Mouse (Mus musculus): Measurements from ENCODE around the gene Smoc1. TPM values are rescaled to one million over a fixed set of nuclear protein-coding genes. Genes with fewer than 3 reads are reported as not detected.

Smoc1 gene
- polyA plus RNA-seq, 1 experiment from 2014 or later, result 10.7 TPM

DNA sequence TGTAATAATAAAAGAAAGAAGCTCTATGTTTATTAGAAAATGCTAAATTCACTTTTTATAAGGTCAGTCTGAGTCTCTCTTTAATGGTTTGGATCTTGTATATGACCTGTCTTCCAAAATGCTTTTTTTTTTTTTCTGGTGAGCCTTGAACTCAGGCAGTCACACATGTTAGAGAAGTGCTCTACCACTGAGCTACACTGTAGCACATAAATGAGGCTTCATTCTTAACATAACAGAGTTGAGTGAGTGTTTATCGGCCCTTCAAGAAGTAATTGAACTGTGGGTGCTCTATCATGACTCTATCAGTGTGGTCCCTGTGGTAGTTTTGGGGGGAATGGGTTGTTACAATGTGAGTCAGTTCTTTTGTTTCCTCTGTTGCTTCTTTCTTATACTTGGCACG lies 167.4 kb downstream of the Smoc1 start:
- no peak for ATAC-seq (ENCODE audit: low read depth)
- Histone ChIP-seq H3K36me3 (ENCODE audit: control insufficient read depth, insufficient read depth, low read length) (no peaks in the 10 kb centered on the region), H3K27me3 (replicated peaks; ENCODE audit: control insufficient read depth, insufficient read depth, low read length) (no peaks in the 10 kb centered on the region), H3K27ac (replicated peaks; ENCODE audit: low read depth, low read length) (no peak overlapping the region), H3K9ac (ENCODE audit: low read depth, low read length) (no peak overlapping the region), H3K9me3 (ENCODE audit: control insufficient read depth, low read length) (no peaks in the 10 kb centered on the region), H3K4me2 (ENCODE audit: low read depth, low read length) (no peak overlapping the region), H3K4me1 (ENCODE audit: control insufficient read depth, insufficient read depth, low read length) (no peaks in the 10 kb centered on the region), H3K4me3 (ENCODE audit: low read depth, low read length) (no peak overlapping the region)
- DNase-seq (ENCODE audit: low spot score), result no peak
- 78% methylated on average over 2 of the region's 2 CpGs for WGBS

DNA sequence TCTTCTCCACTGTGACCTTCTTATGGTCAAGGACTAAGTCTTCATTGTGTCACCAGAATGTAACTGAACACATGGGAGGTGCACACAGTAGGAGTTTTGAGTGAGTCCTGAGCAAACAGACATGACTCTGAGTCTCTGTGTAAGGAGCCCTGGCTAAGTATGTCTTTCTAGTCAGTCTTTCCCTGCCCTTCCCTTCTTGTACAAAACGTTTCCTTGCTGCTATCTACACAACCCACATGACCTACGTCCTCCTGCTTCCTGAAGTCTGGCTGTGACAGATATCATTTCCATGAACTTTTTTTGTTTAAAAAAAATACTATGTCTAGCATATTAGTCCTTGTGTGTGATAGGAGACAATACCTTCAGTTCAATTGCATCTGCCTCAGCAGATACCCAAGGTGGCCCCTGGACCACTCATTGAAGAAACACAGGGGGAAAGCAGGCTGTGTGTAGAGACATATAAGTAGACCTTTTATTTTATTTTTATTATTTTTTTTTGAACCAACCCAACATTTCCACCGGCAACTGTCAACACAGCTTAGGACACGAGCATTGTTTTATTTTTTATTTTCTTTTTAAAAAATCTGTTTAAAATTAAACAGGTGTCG lies 171.0 kb downstream of the Smoc1 start:
- no peak for ATAC-seq (ENCODE audit: low read depth)
- no peaks in the 10 kb centered on the region for H3K36me3 ChIP-seq (ENCODE audit: control insufficient read depth, insufficient read depth, low read length)
- no peak overlapping the region for H3K4me3 ChIP-seq (ENCODE audit: low read depth, low read length)
- no peaks in the 10 kb centered on the region for H3K9me3 ChIP-seq (ENCODE audit: control insufficient read depth, low read length)
- no peak overlapping the region for H3K27ac ChIP-seq (replicated peaks; ENCODE audit: low read depth, low read length)
- no peak overlapping the region for H3K9ac ChIP-seq (ENCODE audit: low read depth, low read length)
- no peak overlapping the region for H3K4me2 ChIP-seq (ENCODE audit: low read depth, low read length)
- no peak for DNase-seq (ENCODE audit: low spot score)
- H3K4me1 ChIP-seq (ENCODE audit: control insufficient read depth, insufficient read depth, low read length), result no peaks in the 10 kb centered on the region
- H3K27me3 ChIP-seq (replicated peaks; ENCODE audit: control insufficient read depth, insufficient read depth, low read length), result no peaks in the 10 kb centered on the region
- WGBS, result 58% methylated on average over 5 of the region's 5 CpGs

DNA sequence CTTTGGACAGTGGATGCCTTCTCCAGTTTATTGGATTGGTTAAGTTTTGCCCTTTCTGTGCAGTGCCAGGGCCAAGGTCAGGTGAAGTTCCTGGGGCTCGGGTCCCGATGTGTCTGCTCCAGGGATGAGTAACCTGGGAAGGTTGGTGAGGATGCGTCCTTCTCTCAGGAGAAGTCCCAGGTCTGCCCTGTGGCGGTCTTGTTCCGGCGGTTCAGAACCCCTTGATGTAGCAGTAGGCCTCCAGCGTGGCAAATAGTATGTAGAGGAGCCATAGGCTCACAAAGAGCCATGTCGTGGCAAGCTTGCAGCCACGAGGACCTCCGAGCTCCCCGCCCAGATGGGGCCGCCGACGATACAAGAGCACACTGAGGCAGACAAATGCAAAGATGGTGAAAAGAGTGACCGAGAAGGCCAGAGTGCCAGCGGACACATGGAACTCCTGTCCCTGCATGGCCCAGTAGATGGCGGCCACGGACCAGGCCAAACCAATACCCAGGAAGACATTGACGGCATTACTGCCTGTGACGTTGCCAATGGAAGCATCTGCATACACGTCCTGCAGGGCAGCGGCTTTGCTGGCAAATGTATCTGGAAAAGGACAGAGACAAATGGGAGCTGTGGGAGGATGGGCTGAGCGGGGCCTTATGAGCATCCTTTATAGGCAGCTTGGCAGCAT lies 172.8 kb downstream of the Smoc1 start:
- no peak overlapping the region for H3K4me3 ChIP-seq (ENCODE audit: low read depth, low read length)

DNA sequence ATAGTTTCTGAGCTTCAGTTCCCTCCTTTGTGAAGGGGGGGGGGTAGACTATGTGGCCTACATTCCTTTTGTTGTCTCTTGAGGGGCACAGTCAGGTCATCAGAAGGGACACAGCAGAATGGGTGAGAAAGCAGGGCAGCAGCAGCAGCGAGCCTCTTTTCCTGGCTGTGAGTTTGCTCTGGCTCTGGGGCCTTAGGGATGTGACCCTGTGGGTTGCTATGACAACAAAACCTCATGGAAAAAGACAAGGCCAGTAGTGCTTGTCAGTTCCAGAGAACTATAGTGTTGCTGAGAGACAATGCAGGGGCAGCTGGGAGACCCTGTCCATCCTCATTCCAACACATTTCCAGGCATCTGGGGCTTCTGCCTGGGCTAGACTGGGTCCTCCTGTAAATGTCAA lies 176.6 kb downstream of the Smoc1 start:
- no peaks in the 10 kb centered on the region for H3K9me3 ChIP-seq (ENCODE audit: control insufficient read depth, low read length)
- H3K27ac ChIP-seq (replicated peaks; ENCODE audit: low read depth, low read length), result no peak overlapping the region
- ATAC-seq (ENCODE audit: low read depth), result no peak
- no peak for DNase-seq (ENCODE audit: low spot score)
- 38% methylated on average over 1 of the region's 1 CpGs for WGBS
- H3K27me3 ChIP-seq (replicated peaks; ENCODE audit: control insufficient read depth, insufficient read depth, low read length), result no peaks in the 10 kb centered on the region
- no peak overlapping the region for H3K4me2 ChIP-seq (ENCODE audit: low read depth, low read length)
- no peak overlapping the region for H3K4me3 ChIP-seq (ENCODE audit: low read depth, low read length)
- H3K36me3 ChIP-seq (ENCODE audit: control insufficient read depth, insufficient read depth, low read length), result no peaks in the 10 kb centered on the region
- H3K4me1 ChIP-seq (ENCODE audit: control insufficient read depth, insufficient read depth, low read length), result no peaks in the 10 kb centered on the region
- no peak overlapping the region for H3K9ac ChIP-seq (ENCODE audit: low read depth, low read length)

More for the DNA sequence above, 172.8 kb downstream of the Smoc1 start:
- Histone ChIP-seq H3K36me3 (ENCODE audit: control insufficient read depth, insufficient read depth, low read length) (no peaks in the 10 kb centered on the region), H3K4me1 (ENCODE audit: control insufficient read depth, insufficient read depth, low read length) (no peaks in the 10 kb centered on the region), H3K9ac (ENCODE audit: low read depth, low read length) (no peak overlapping the region), H3K4me2 (ENCODE audit: low read depth, low read length) (no peak overlapping the region), H3K9me3 (ENCODE audit: control insufficient read depth, low read length) (no peaks in the 10 kb centered on the region), H3K27ac (replicated peaks; ENCODE audit: low read depth, low read length) (no peak overlapping the region), H3K27me3 (replicated peaks; ENCODE audit: control insufficient read depth, insufficient read depth, low read length) (no peaks in the 10 kb centered on the region)
- 28% methylated on average over 23 of the region's 23 CpGs for WGBS
- DNase-seq (ENCODE audit: low spot score) (peak; percentile 72), ATAC-seq (ENCODE audit: low read depth) (0 out of 2 replicates have a peak, but pooled peaks have one; percentile 68)

DNA sequence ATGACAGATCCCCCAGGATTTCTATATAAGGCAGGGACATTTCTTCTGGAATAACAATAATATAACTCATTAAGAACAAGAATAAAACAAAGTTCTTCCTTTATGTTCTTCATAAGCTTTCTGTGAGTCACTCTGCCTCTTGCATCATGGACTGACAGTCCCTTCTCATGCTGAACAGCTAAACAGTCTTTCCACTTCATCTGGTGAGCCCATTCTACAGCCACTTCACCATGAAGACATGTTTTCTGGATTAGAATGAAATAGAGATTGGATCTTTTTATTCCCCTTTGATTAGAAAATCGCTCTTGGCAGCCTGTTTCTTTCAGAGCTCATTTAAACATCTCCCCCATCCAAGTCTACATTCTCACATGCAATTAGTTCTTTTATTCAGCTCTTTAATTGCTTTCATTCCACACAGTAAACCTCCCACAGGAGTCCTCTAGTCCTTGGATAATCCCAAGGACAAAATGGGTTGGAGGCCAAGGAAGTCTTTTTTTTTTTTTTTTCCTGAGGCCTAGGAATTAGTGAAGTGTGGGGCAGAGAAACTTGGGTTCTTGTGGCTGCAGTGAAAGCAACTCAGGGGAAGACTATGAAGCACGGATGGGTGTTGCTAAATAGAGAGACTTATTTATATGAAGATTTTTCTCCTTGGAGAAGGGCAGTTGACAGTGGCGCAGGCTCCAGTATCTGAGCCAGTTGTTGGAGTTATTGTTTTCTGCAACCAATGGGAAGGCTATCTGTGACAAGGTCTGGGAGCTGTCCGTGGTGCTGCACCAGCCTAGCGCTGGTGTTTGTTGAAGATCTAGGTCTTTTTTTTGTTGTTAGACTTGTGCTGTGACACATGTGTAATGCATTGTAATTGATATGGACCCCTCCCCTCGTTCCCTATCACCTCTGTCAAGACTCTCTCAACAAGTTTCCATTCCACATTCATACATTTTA lies 179.3 kb downstream of the Smoc1 start:
- no peaks in the 10 kb centered on the region for H3K9me3 ChIP-seq (ENCODE audit: control insufficient read depth, low read length)
- no peak overlapping the region for H3K4me3 ChIP-seq (ENCODE audit: low read depth, low read length)
- H3K27ac ChIP-seq (replicated peaks; ENCODE audit: low read depth, low read length), result no peak overlapping the region
- no peaks in the 10 kb centered on the region for H3K27me3 ChIP-seq (replicated peaks; ENCODE audit: control insufficient read depth, insufficient read depth, low read length)
- no peaks in the 10 kb centered on the region for H3K36me3 ChIP-seq (ENCODE audit: control insufficient read depth, insufficient read depth, low read length)
- ATAC-seq (ENCODE audit: low read depth), result no peak
- no peak overlapping the region for H3K9ac ChIP-seq (ENCODE audit: low read depth, low read length)
- peak; percentile 85 for DNase-seq (ENCODE audit: low spot score)
- WGBS, result 24% methylated on average over 6 of the region's 6 CpGs
- no peaks in the 10 kb centered on the region for H3K4me1 ChIP-seq (ENCODE audit: control insufficient read depth, insufficient read depth, low read length)
- no peak overlapping the region for H3K4me2 ChIP-seq (ENCODE audit: low read depth, low read length)

DNA sequence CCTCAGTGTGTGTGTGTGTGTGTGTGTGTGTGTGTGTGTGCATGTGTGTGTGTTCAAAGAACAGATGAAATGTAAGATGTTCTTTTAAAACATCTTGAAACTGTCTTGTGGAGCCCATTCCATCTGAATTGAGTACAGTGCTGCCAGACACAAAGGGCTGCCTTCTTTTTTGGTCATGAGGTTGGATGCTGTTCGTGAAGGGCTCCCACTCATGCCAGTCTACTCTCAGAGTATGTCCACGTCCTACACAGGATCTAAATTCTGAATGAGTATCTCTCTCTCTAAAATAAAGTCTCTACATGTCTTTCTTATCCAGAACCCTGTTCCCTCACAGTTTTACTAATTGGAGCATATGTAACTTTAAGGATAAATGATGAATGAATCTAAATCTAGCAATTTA lies 182.0 kb downstream of the Smoc1 start:
- H3K9me3 ChIP-seq (ENCODE audit: control insufficient read depth, low read length), result no peaks in the 10 kb centered on the region
- ATAC-seq (ENCODE audit: low read depth) (no peak), DNase-seq (ENCODE audit: low spot score) (no peak)
- WGBS, result 60% methylated on average over 2 of the region's 2 CpGs
- H3K9ac ChIP-seq (ENCODE audit: low read depth, low read length), result no peak overlapping the region
- no peak overlapping the region for H3K4me2 ChIP-seq (ENCODE audit: low read depth, low read length)
- H3K27me3 ChIP-seq (replicated peaks; ENCODE audit: control insufficient read depth, insufficient read depth, low read length), result no peaks in the 10 kb centered on the region
- no peaks in the 10 kb centered on the region for H3K36me3 ChIP-seq (ENCODE audit: control insufficient read depth, insufficient read depth, low read length)
- no peaks in the 10 kb centered on the region for H3K4me1 ChIP-seq (ENCODE audit: control insufficient read depth, insufficient read depth, low read length)
- H3K4me3 ChIP-seq (ENCODE audit: low read depth, low read length), result no peak overlapping the region
- no peak overlapping the region for H3K27ac ChIP-seq (replicated peaks; ENCODE audit: low read depth, low read length)

DNA sequence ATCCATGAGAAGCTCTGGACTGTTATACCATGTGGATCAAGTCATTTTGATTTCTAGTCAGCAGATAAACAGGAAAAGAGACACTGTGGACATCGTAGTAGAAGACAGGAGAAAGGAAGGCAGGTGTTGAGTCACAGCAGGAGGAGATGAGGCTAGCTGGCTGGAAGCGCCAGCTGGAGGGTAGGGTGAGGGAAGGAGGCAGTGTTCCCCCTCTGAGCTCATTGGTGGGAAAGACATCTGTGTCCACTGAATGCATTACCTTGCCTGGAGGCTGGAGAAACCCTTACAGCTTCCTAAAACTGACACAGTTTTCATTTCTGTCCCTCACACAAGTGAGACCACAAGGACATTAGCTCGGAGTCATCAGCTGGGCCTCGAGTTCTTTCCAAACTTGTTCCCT lies 192.7 kb downstream of the Smoc1 start:
- DNase-seq (ENCODE audit: low spot score) (no peak), ATAC-seq (ENCODE audit: low read depth) (no peak)
- Histone ChIP-seq H3K4me2 (ENCODE audit: low read depth, low read length) (no peak overlapping the region), H3K4me1 (ENCODE audit: control insufficient read depth, insufficient read depth, low read length) (no peaks in the 10 kb centered on the region), H3K9ac (ENCODE audit: low read depth, low read length) (no peak overlapping the region), H3K27me3 (replicated peaks; ENCODE audit: control insufficient read depth, insufficient read depth, low read length) (no peaks in the 10 kb centered on the region), H3K4me3 (ENCODE audit: low read depth, low read length) (no peak overlapping the region), H3K36me3 (ENCODE audit: control insufficient read depth, insufficient read depth, low read length) (no peaks in the 10 kb centered on the region), H3K27ac (replicated peaks; ENCODE audit: low read depth, low read length) (no peak overlapping the region), H3K9me3 (ENCODE audit: control insufficient read depth, low read length) (no peaks in the 10 kb centered on the region)
- WGBS, result 72% methylated on average over 4 of the region's 4 CpGs

DNA sequence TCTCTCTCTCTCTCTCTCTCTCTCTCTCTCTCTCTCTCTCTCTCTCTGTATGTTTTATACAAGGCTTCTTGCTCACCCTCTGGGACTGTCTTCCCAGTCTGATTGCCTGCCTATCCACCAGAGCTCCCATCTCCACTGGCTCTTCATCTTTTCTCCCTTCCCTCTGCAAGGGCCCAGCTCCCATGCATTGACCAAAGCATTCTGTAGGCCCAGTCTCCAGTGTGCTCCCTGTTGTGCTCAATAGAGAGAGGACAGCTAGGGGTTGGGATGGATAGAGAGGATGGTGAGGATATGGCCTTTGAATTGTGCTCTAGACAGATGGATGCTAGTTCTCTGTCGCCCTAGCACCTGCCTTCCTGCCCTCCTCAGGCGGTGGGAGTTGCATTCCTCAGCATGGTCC lies 196.7 kb downstream of the Smoc1 start:
- no peak for DNase-seq (ENCODE audit: low spot score)
- 50% methylated on average over 2 of the region's 2 CpGs for WGBS
- no peaks in the 10 kb centered on the region for H3K27me3 ChIP-seq (replicated peaks; ENCODE audit: control insufficient read depth, insufficient read depth, low read length)
- no peaks in the 10 kb centered on the region for H3K36me3 ChIP-seq (ENCODE audit: control insufficient read depth, insufficient read depth, low read length)
- no peak overlapping the region for H3K27ac ChIP-seq (replicated peaks; ENCODE audit: low read depth, low read length)
- H3K4me3 ChIP-seq (ENCODE audit: low read depth, low read length), result no peak overlapping the region
- no peak overlapping the region for H3K4me2 ChIP-seq (ENCODE audit: low read depth, low read length)
- no peaks in the 10 kb centered on the region for H3K4me1 ChIP-seq (ENCODE audit: control insufficient read depth, insufficient read depth, low read length)
- H3K9me3 ChIP-seq (ENCODE audit: control insufficient read depth, low read length), result no peaks in the 10 kb centered on the region
- H3K9ac ChIP-seq (ENCODE audit: low read depth, low read length), result no peak overlapping the region
- no peak for ATAC-seq (ENCODE audit: low read depth)
